Mouse (Mus musculus) G1E (cell line): ENCODE results near the gene Syne3. TPM values are rescaled to one million over a fixed set of nuclear protein-coding genes. Genes with fewer than 3 reads are reported as not detected.

ENCODE experiments used
- ATAC-seq: 2 replicates; pipeline ENCODE4 v1.8.0; 2016; ENCODE audit warnings: mild to moderate bottlenecking; ENCODE audit not compliant: insufficient number of reproducible peaks, poor library complexity, low FRiP score, severe bottlenecking; ENCODE audit errors: extremely low read depth
- DNase-seq: peaks from one replicate; pipeline ENCODE4 v3.0.0; 2012; ENCODE audit warnings: low spot score
- H3K27me3 ChIP-seq: 2 replicates; pipeline ENCODE4 v1.6.1; 2012; ENCODE audit warnings: mild to moderate bottlenecking, low read length, inconsistent platforms; ENCODE audit not compliant: insufficient read depth
- H3K36me3 ChIP-seq: replicated peaks from 2 replicates; pipeline ENCODE3; 2012; ENCODE audit warnings: mild to moderate bottlenecking, inconsistent platforms
- H3K4me1 ChIP-seq: 2 replicates; pipeline ENCODE4 v1.6.1; 2012; ENCODE audit warnings: low read depth, low read length, inconsistent platforms, mixed read lengths; ENCODE audit not compliant: insufficient read depth
- H3K4me3 ChIP-seq: 2 replicates; pipeline ENCODE4 v1.5.1; 2012; ENCODE audit warnings: low read depth, mild to moderate bottlenecking, inconsistent platforms, low read length, moderate library complexity, mixed read lengths
- H3K9me3 ChIP-seq: replicated peaks from 2 replicates; pipeline ENCODE4 v1.6.1; 2012; ENCODE audit warnings: inconsistent platforms
- CTCF ChIP-seq: IDR thresholded peaks from 2 replicates; pipeline ENCODE4 v1.5.1; 2012; ENCODE audit warnings: low read depth, low read length, inconsistent platforms, mixed read lengths
- GATA1 ChIP-seq: IDR thresholded peaks from 2 replicates; pipeline ENCODE4 v1.6.1; 2012; ENCODE audit warnings: borderline replicate concordance, low read length, inconsistent platforms, mixed read lengths
- GATA2 ChIP-seq: IDR thresholded peaks from 2 replicates; pipeline ENCODE4 v1.6.1; 2012; ENCODE audit warnings: low read depth, low read length, inconsistent platforms, borderline replicate concordance
- POLR2AphosphoS5 ChIP-seq: IDR thresholded peaks from 2 replicates; pipeline ENCODE4 v1.6.1; 2012; ENCODE audit warnings: low read depth, low read length, inconsistent platforms; ENCODE audit not compliant: insufficient replicate concordance
- TAL1 ChIP-seq: conservative IDR thresholded peaks from 2 replicates; pipeline ENCODE4 v1.6.1; 2012; ENCODE audit warnings: low read depth, low read length, inconsistent platforms, mixed read lengths
- polyA plus RNA-seq: library from polyadenylated mRNA; stranded (reverse); fragments of >175 nt; gene quantifications from 2 replicates; pipeline ENCODE4 v1.2.3, GENCODE M21; 2012
- total RNA-seq, 2 experiments: library from RNA; stranded (forward) in 1 of 2; stranded (reverse) in 1 of 2; fragments of 200-1000 nt in 1 of 2; fragments of >200 nt in 1 of 2; fragmentation: Nextera tagmentation in 1 of 2; gene quantifications; 2 replicates each; pipeline ENCODE4 v1.2.3; 2014 to 2017

Syne3 gene
- total and polyA plus RNA-seq, 3 experiments: 21.7 to 31.1 (median 27.9) TPM

GRCm38 (mm10) chr12:104997641-104998293, 11.8 kb downstream of the Syne3 start:
- Histone ChIP-seq H3K27me3 (no peaks in the 10 kb centered on the region), H3K9me3 (no peaks in the 10 kb centered on the region), H3K36me3 (peaks cover 87% of the 10 kb centered on the region), H3K4me3 (no peak overlapping the region; the same call in 1 of the 2 replicates), H3K4me1 (peaks cover 92% of the 10 kb centered on the region)
- no peak for TF ChIP-seq GATA1
- no peak for TF ChIP-seq TAL1
- TF ChIP-seq POLR2AphosphoS5: no peak
- TF ChIP-seq GATA2: no peak
- no peak for TF ChIP-seq CTCF
- ATAC-seq: no peak
- DNase-seq: no peak

DNA sequence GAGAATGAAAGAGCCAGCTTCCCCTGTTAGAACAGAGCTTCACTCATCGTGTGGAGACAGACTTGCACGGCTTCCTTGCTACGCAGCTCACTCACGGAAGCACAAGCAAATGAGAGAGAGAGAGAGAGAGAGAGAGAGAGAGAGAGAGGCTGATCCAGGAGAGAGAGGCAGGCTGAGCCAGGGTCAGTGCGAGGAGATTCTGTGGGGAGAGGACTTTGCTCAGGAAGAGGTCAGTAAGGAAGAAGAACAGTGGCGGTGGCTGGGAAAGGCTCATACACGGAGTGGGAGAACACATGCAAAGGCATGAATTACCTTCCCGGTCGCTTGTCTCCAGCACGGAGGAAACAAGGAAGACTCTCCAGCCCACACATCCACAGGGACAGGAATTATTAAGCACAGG, 12.4 kb downstream of the Syne3 start:
- no peak for TF ChIP-seq GATA1
- TF ChIP-seq TAL1: no peak
- TF ChIP-seq GATA2: no peak
- TF ChIP-seq POLR2AphosphoS5: no peak
- no peak for TF ChIP-seq CTCF
- H3K9me3 ChIP-seq: no peaks in the 10 kb centered on the region
- no peaks in the 10 kb centered on the region for H3K27me3 ChIP-seq
- H3K4me3 ChIP-seq: no peak overlapping the region
- no peak for DNase-seq
- peaks cover 89% of the 10 kb centered on the region for H3K36me3 ChIP-seq
- peaks cover 92% of the 10 kb centered on the region for H3K4me1 ChIP-seq
- no peak for ATAC-seq

DNA sequence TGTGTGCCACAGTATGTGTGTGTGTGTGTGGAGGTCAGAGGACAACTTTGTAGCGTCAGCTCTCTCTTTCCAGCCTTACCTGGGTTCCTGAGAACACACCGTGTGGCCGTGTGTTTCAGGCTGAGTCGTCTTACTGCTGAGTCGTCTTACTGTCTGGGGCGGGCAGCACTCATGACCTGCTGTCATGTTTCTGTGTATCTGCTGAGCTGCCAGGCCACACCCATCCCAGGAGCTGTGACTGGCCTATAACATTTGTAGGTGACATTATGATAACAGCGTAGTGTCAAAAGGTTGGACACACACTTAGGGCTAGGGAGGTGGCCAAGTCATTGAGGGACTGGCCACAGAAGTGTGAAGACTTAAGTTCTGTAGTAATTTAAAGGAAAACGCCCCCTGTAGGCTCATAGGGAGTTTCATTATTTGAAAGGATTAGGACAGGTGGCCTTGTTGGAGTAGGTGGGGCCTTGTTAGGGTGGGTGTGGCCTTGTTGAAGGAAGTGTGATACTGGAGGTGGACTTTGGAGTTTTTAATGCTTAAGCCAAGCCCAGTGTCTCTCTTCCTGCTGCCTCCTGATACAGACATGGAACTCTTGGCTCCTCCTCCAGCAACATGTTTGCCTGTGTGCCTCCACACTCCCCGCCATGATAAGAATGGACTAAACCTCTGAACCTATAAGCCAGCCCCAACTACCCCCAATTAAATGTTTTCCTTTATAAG, 13.4 kb downstream of the Syne3 start:
- no peaks in the 10 kb centered on the region for H3K27me3 ChIP-seq
- DNase-seq: peak; percentile 46
- peak; percentile 42; the same call in 1 of the 2 replicates for ATAC-seq
- H3K4me3 ChIP-seq: no peak overlapping the region
- peaks cover 85% of the 10 kb centered on the region for H3K36me3 ChIP-seq
- H3K4me1 ChIP-seq: peaks cover 90% of the 10 kb centered on the region
- no peaks in the 10 kb centered on the region for H3K9me3 ChIP-seq
- TF ChIP-seq CTCF: no peak
- TF ChIP-seq GATA2: no peak
- TF ChIP-seq GATA1: no peak
- no peak for TF ChIP-seq POLR2AphosphoS5
- TF ChIP-seq TAL1: no peak

DNA sequence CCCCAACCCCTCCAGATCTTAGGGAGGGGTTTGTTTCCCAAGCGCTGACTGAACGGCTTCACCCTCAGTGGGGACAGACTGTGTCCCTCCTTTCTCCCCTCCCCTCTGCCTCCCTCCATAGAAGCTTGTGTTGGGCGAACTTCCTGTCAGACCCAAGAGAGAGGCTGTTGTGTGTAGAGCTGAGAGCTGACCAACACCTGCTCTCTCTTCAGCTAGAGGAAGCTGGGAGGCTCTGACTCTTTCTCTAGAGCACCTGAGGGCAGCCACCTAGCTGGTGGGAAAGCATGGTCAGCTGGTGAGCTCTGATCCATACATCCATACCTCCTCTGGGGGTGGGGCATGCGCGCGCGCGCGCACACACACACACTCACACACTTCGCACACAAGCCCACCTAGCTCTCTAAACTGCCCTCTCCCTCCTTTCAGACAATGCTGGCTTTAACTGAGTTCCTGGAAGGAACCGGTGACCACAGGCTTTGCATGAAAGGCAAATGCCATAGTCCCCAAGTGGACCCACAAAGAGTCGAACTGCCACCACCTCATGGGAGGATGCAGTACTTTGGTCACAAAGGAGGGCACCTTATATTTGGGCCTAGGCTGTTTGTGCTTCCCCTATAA, 14.2 kb downstream of the Syne3 start:
- no peak overlapping the region for H3K4me3 ChIP-seq
- TF ChIP-seq GATA2 (no peak), GATA1 (no peak), CTCF (no peak), POLR2AphosphoS5 (no peak), TAL1 (no peak)
- no peak for DNase-seq
- H3K4me1 ChIP-seq: peaks cover 90% of the 10 kb centered on the region
- H3K36me3 ChIP-seq: peaks cover 85% of the 10 kb centered on the region
- no peak for ATAC-seq
- H3K27me3 ChIP-seq: no peaks in the 10 kb centered on the region
- H3K9me3 ChIP-seq: no peaks in the 10 kb centered on the region

DNA sequence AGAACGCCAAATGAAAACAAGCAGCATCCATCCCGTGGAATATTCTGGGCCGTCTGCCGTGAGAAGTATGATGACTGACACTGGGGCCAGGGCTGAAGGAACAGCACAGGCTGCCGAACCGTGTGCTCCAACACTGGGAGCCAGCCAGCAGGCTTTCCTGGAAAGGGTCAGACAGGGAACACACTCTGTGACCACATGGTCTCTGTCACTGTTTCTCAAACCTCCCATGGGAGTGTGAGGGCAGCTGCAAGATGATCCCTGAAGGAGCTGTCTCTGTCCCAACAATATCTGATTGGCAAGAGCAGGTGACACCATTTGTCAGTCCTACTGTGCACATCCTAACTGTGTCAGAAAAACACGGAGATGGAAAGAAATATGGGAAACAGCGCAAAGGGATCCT, 16.8 kb downstream of the Syne3 start:
- TF ChIP-seq TAL1 (no peak), GATA1 (no peak), POLR2AphosphoS5 (no peak), CTCF (no peak), GATA2 (no peak)
- Histone ChIP-seq H3K4me3 (no peak overlapping the region), H3K9me3 (no peaks in the 10 kb centered on the region), H3K27me3 (no peaks in the 10 kb centered on the region), H3K4me1 (peaks cover 87% of the 10 kb centered on the region), H3K36me3 (peaks cover 89% of the 10 kb centered on the region)
- ATAC-seq: no peak
- no peak for DNase-seq

DNA sequence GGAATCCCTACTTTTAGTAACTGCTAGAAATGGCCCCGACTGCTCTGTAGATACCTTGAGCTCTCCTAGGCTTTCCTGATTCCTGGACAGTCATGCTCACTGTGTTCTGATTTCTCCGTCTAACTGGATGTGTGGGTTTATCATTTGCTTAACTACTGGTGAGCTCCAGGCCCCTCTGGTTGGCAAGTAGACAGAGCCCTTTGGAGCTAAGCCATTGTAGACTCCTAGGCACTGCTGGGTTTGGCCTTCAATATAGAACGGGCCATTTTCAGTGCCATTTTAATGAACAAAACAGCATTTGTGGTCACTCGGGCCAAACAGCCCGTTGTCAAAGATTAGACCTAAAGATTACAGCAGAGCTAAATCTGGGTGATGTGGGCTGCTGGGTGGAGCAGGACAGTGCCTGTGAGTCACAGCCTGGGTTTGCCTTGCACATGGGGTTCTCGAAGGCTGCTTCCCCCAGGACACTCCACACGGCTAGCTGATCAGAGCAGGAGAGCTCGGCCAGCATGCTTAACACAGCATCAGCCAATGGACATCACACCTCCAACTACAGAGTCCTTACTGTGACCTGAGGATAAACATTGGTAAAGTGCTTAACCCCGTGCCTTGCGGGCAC, 17.4 kb downstream of the Syne3 start:
- TF ChIP-seq CTCF: no peak
- no peak for TF ChIP-seq GATA2
- no peak for TF ChIP-seq POLR2AphosphoS5
- no peak for TF ChIP-seq GATA1
- no peak for TF ChIP-seq TAL1
- ATAC-seq: peak; percentile 16; the same call in 1 of the 2 replicates
- no peak overlapping the region for H3K4me3 ChIP-seq

More for the DNA sequence above, 17.4 kb downstream of the Syne3 start:
- no peak for DNase-seq
- Histone ChIP-seq H3K27me3 (no peaks in the 10 kb centered on the region), H3K4me1 (peaks cover 85% of the 10 kb centered on the region), H3K9me3 (no peaks in the 10 kb centered on the region), H3K36me3 (peaks cover 89% of the 10 kb centered on the region)
